In genomic region chr2:27572261-27572793, GRCm38 (mm10) we compare ENCODE assay signal across 8 mouse cellular contexts. TPM values are rescaled to one million over a fixed set of nuclear protein-coding genes. Genes with fewer than 3 reads are reported as not detected.
DNase-seq lines count a peak whose midpoint lies in the region; ATAC-seq lines count a peak whose summit lies in the region.

No protein-coding gene starts in this region.

- no peak overlapping the region for H3K9ac ChIP-seq in hindbrain, embryonic 14.5 days
- no peak overlapping the region for H3K9ac ChIP-seq in liver, embryonic 13.5 days

- peak overlapping the region; percentile 37 for H3K4me2 ChIP-seq in hindbrain, embryonic 14.5 days (replicated peaks)
- H3K4me2 ChIP-seq in liver, embryonic 13.5 days = no peak overlapping the region

- no peak overlapping the region for H3K4me3 ChIP-seq in embryonic facial prominence, embryonic 10.5 days
- no peak overlapping the region for H3K4me3 ChIP-seq in hindbrain, embryonic 14.5 days (replicated peaks; ENCODE audit: low read length)
- no peak overlapping the region for H3K4me3 ChIP-seq in liver, embryonic 13.5 days (replicated peaks)

- ATAC-seq in hindbrain, embryonic 14.5 days (ENCODE audit: low FRiP score) = peak; percentile 22
- no peak; the same call in 1 of the 2 replicates for ATAC-seq in liver, embryonic 13.5 days (ENCODE audit: low read depth)

- WGBS in embryonic facial prominence, embryonic 10.5 days = 46% methylated on average over 8 of the region's 8 CpGs
- 53% methylated on average over 8 of the region's 8 CpGs for WGBS in hindbrain, embryonic 14.5 days
- 48% methylated on average over 8 of the region's 8 CpGs for WGBS in liver, embryonic 13.5 days (ENCODE audit: insufficient replicate concordance)

- peak; percentile 84 for DNase-seq in ES-CJ7 (ENCODE audit: low read depth, low spot score)
- DNase-seq in embryonic facial prominence, embryonic 10.5 days (ENCODE audit: low spot score) = peak; percentile 66
- DNase-seq in hindbrain, embryonic 14.5 days (ENCODE audit: low spot score) = peak; percentile 31
- no peak for DNase-seq in liver, embryonic 13.5 days
- DNase-seq in yolk sac, embryonic 10.5 days (ENCODE audit: low spot score) = peak; percentile 69
- DNase-seq in gastrocnemius, adult 8-10 months (ENCODE audit: low spot score in 2 of 2) = no peak
- DNase-seq in adipocyte (ENCODE audit: low spot score) = no peak
- no peak for DNase-seq in right cerebral cortex, postnatal 36 days (ENCODE audit: low spot score in 2 of 2)

- no peaks in the 10 kb centered on the region for H3K36me3 ChIP-seq in embryonic facial prominence, embryonic 10.5 days (replicated peaks)
- H3K36me3 ChIP-seq in hindbrain, embryonic 14.5 days (replicated peaks; ENCODE audit: control insufficient read depth, insufficient read depth) = no peaks in the 10 kb centered on the region
- no peaks in the 10 kb centered on the region for H3K36me3 ChIP-seq in liver, embryonic 13.5 days

- no peaks in the 10 kb centered on the region for H3K9me3 ChIP-seq in embryonic facial prominence, embryonic 10.5 days
- no peaks in the 10 kb centered on the region for H3K9me3 ChIP-seq in hindbrain, embryonic 14.5 days (ENCODE audit: control insufficient read depth, low read length)
- no peaks in the 10 kb centered on the region for H3K9me3 ChIP-seq in liver, embryonic 13.5 days (replicated peaks)

- peaks cover 33% of the 10 kb centered on the region for H3K4me1 ChIP-seq in embryonic facial prominence, embryonic 10.5 days
- peaks cover 26% of the 10 kb centered on the region for H3K4me1 ChIP-seq in hindbrain, embryonic 14.5 days (replicated peaks; ENCODE audit: control insufficient read depth, insufficient read depth, low read length)
- peaks cover 3% of the 10 kb centered on the region for H3K4me1 ChIP-seq in liver, embryonic 13.5 days (replicated peaks)

- H3K27ac ChIP-seq in embryonic facial prominence, embryonic 10.5 days (replicated peaks) = peak overlapping the region; percentile 73
- H3K27ac ChIP-seq in hindbrain, embryonic 14.5 days = peak overlapping the region; percentile 83
- 0 out of 2 replicates have a peak overlapping the region, but pooled peaks have one; percentile 50 for H3K27ac ChIP-seq in liver, embryonic 13.5 days

- H3K27me3 ChIP-seq in embryonic facial prominence, embryonic 10.5 days (replicated peaks; ENCODE audit: low read depth, poor library complexity, severe bottlenecking) = no peaks in the 10 kb centered on the region
- H3K27me3 ChIP-seq in hindbrain, embryonic 14.5 days (ENCODE audit: control insufficient read depth, insufficient read depth, low read length) = peaks cover 14% of the 10 kb centered on the region
- H3K27me3 ChIP-seq in liver, embryonic 13.5 days = no peaks in the 10 kb centered on the region

RNA-seq across cellular contexts. Expression of gene Wdr5, which starts 57.4 kb away (rescaled TPM):
- 81.5 and 86.2 TPM in 2 replicates for polyA plus RNA-seq in embryonic facial prominence, embryonic 10.5 days (2016; fragmentation: Nextera tagmentation; extraction: Ambion mirVana)
- polyA plus RNA-seq in hindbrain, embryonic 14.5 days (2014; fragmentation: Nextera tagmentation; extraction: Ambion mirVana) = 39.1 and 42.1 TPM in 2 replicates
- 32.1 and 35.9 TPM in 2 replicates for polyA plus RNA-seq in liver, embryonic 13.5 days (2015; fragmentation: Nextera tagmentation; extraction: Ambion mirVana)
- total RNA-seq in gastrocnemius, adult 8-10 months (2022) = 10 to 100 TPM; 15.4 to 19.7 (median 17.1) TPM

Comparison
In these comparisons a context has a peak if more than half of its experiments do, and no peak if none do; other contexts are left out.
1. DNase-seq: peak in ES-CJ7 (single experiment), embryonic facial prominence, embryonic 10.5 days (single experiment), hindbrain, embryonic 14.5 days (single experiment) and yolk sac, embryonic 10.5 days (single experiment); none in liver, embryonic 13.5 days (single experiment), gastrocnemius, adult 8-10 months (0 of 2), adipocyte (single experiment) and right cerebral cortex, postnatal 36 days (0 of 2).
2. Peak in every context shown above with its lines, with median percentiles within 50 percentile points of each other: H3K27ac ChIP-seq.